Mouse (Mus musculus): ENCODE data around the gene Brd4.

GRCm38 (mm10) chr17:32281611-32282310, 2.8 kb downstream of the Brd4 start:
- TF ChIP-seq POLR2A (IDR thresholded peaks at IDR 0.05; ENCODE audit: insufficient read depth, low read depth, low read length) (no peak), CTCF (IDR thresholded peaks at IDR 0.05; ENCODE audit: insufficient read depth, low read depth, low read length) (no peak)

All from olfactory bulb, adult 2 months (tissue).